Mouse (Mus musculus): Measurements from ENCODE around the gene Sparcl1.

DNA sequence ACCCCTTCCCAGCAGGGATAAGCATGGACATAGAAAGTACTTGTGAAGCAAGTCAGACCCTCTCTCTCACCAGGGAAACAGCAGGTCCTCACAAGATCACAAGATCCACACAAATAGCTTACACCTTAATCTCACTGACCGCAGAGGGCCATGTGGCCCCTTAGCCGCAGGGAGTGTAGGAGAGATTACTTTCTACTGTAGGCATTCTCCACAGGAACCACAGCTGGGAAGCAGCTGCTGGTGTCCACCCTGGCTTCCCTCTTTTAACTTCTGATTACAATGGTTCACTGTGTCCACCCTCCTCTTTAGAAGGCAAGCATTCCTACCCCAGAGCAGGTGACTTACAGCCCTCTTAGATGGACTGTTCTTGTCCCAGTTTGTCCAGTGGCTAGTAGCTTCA, 69.8 kb downstream of the Sparcl1 start:
- TF ChIP-seq POLR2A (IDR thresholded peaks at IDR 0.05; ENCODE audit: borderline replicate concordance, control insufficient read depth, low read depth, low read length) (no peak), CTCF (IDR thresholded peaks at IDR 0.05; ENCODE audit: control insufficient read depth, insufficient read depth, low read length) (no peak)
